Mouse (Mus musculus) G1E (cell line): Measurements from ENCODE around the gene Nrm. TPM values are rescaled to one million over a fixed set of nuclear protein-coding genes. Genes with fewer than 3 reads are reported as not detected.
A peak's percentile ranks its signal among the peaks of the same experiment; 100 is the strongest.

Experiments
- ATAC-seq: 2 replicates; pipeline ENCODE4 v1.8.0; 2016; ENCODE audit warnings: mild to moderate bottlenecking; ENCODE audit not compliant: insufficient number of reproducible peaks, poor library complexity, low FRiP score, severe bottlenecking; ENCODE audit errors: extremely low read depth
- DNase-seq: peaks from one replicate; pipeline ENCODE4 v3.0.0; 2012; ENCODE audit warnings: low spot score
- H3K27me3 ChIP-seq: 2 replicates; pipeline ENCODE4 v1.6.1; 2012; ENCODE audit warnings: mild to moderate bottlenecking, low read length, inconsistent platforms; ENCODE audit not compliant: insufficient read depth
- H3K36me3 ChIP-seq: replicated peaks from 2 replicates; pipeline ENCODE3; 2012; ENCODE audit warnings: mild to moderate bottlenecking, inconsistent platforms
- H3K4me1 ChIP-seq: 2 replicates; pipeline ENCODE4 v1.6.1; 2012; ENCODE audit warnings: low read depth, low read length, inconsistent platforms, mixed read lengths; ENCODE audit not compliant: insufficient read depth
- H3K4me3 ChIP-seq: 2 replicates; pipeline ENCODE4 v1.5.1; 2012; ENCODE audit warnings: low read depth, mild to moderate bottlenecking, inconsistent platforms, low read length, moderate library complexity, mixed read lengths
- H3K9me3 ChIP-seq: replicated peaks from 2 replicates; pipeline ENCODE4 v1.6.1; 2012; ENCODE audit warnings: inconsistent platforms
- CTCF ChIP-seq: IDR thresholded peaks from 2 replicates; pipeline ENCODE4 v1.5.1; 2012; ENCODE audit warnings: low read depth, low read length, inconsistent platforms, mixed read lengths
- GATA1 ChIP-seq: IDR thresholded peaks from 2 replicates; pipeline ENCODE4 v1.6.1; 2012; ENCODE audit warnings: borderline replicate concordance, low read length, inconsistent platforms, mixed read lengths
- GATA2 ChIP-seq: IDR thresholded peaks from 2 replicates; pipeline ENCODE4 v1.6.1; 2012; ENCODE audit warnings: low read depth, low read length, inconsistent platforms, borderline replicate concordance
- POLR2AphosphoS5 ChIP-seq: IDR thresholded peaks from 2 replicates; pipeline ENCODE4 v1.6.1; 2012; ENCODE audit warnings: low read depth, low read length, inconsistent platforms; ENCODE audit not compliant: insufficient replicate concordance
- TAL1 ChIP-seq: conservative IDR thresholded peaks from 2 replicates; pipeline ENCODE4 v1.6.1; 2012; ENCODE audit warnings: low read depth, low read length, inconsistent platforms, mixed read lengths
- polyA plus RNA-seq: library from polyadenylated mRNA; stranded (reverse); fragments of >175 nt; gene quantifications from 2 replicates; pipeline ENCODE4 v1.2.3, GENCODE M21; 2012
- total RNA-seq, 2 experiments: library from RNA; stranded (forward) in 1 of 2; stranded (reverse) in 1 of 2; fragments of 200-1000 nt in 1 of 2; fragments of >200 nt in 1 of 2; fragmentation: Nextera tagmentation in 1 of 2; gene quantifications; 2 replicates each; pipeline ENCODE4 v1.2.3; 2014 to 2017

Gene Nrm
- total and polyA plus RNA-seq, 3 experiments: 33.1 to 59.9 (median 51.0) TPM

DNA sequence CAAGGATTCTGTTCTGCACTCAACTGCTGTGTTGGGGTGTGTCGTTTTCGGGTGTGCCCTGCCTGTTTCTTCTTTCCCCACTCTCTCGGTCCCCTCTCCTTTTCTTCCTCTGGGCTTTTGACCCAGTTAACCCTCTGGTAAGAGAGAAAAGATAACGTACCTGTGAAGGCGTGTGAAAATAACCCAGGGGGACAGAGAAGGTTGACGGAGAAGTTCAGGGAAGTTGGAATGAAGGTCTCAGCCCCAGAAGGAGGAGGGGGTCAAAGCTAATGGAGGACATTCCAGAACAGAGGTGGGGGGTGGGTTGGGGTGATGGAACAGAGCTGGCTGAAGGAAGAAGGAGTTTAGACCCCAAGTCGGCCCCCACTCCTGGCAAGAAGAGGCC, 7.8 kb downstream of the Nrm start:
- peaks cover 4% of the 10 kb centered on the region; the same call in 1 of the 2 replicates for H3K9me3 ChIP-seq
- no peak for TF ChIP-seq GATA2
- TF ChIP-seq CTCF: no peak
- DNase-seq (no peak), ATAC-seq (no peak)
- H3K27me3 ChIP-seq: peaks cover 17% of the 10 kb centered on the region; the same call in 1 of the 2 replicates
- peaks cover 37% of the 10 kb centered on the region for H3K36me3 ChIP-seq
- peaks cover 94% of the 10 kb centered on the region for H3K4me1 ChIP-seq
- peak overlapping the region; percentile 74 for H3K4me3 ChIP-seq

DNA sequence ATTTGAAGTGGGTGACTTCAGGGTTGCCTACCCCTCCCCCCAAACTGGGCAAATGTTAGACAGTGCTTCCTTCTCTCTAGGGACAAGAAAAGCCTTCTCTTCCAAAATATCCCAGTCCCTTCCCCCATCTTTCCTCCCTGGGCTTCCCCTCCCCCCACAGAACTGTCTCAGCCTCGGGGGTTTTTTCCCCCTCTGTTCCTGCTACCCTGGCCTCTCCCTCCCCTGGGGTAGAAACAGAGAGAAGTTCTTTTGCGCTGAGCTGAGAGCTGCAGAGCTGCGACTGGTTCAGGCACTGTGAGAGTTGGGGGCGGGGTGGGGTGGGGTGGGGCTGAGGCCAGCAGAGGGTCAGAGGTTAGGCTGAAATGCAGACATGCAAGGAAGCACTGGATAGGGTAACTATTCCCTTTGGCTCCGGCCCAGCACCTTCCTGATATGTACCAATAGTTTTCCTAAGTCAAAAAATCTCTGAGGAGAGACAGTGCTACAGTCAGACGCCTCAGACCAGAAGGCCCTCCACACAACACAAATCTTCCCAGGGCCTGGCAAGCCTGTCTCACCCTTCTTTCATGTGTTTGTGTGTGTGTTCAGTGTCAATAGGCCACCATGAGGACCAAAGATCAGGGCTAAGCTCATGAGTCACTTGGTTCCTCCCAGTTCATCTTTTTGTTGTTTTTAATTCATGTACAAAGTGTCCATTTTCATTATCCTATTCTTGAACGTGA, 8.4 kb downstream of the Nrm start:
- peak; percentile 64 for DNase-seq
- Histone ChIP-seq H3K4me3 (peak overlapping the region; percentile 74), H3K27me3 (peaks cover 17% of the 10 kb centered on the region; the same call in 1 of the 2 replicates), H3K9me3 (peaks cover 4% of the 10 kb centered on the region; the same call in 1 of the 2 replicates), H3K4me1 (peaks cover 94% of the 10 kb centered on the region), H3K36me3 (peaks cover 37% of the 10 kb centered on the region)
- ATAC-seq: no peak
- TF ChIP-seq TAL1 (no peak), GATA2 (no peak)

DNA sequence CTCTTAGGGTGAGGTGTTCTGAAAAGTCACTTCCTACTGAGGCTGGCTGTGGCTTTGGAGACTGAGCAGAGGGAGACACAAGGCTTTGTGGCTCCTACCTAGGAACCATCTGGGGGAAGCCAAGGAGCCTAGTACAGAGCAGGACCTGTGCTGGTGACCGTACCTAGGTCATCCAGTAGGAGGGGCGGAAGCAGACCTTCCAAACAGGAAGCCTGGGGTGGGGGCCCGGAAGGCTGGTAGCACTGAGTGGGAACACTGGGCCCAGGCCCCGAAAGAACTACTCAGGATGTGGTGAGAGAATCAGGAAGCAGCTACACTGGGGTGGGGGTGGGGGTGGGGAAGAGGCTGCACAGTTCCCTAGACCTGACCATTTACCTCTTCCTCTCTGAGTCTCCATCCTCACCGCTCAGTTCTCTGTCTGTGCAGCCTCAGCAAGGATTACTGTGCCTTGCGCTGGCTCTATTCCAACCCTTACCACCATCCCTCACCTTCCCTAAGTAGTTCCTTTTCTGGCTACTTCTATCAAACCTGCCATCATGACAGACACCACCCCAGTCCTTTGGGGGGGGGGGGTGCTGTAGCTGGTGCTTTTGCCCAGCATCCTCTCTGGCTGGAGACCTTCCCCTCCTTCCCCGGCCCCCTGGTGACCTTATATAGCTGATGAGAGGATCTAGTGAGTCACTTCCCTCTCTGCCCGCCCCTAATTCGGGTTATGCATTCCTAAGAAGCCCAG, 9.2 kb downstream of the Nrm start:
- peaks cover 17% of the 10 kb centered on the region; the same call in 1 of the 2 replicates for H3K27me3 ChIP-seq
- TF ChIP-seq GATA2 (no peak), GATA1 (no peak), POLR2AphosphoS5 (no peak), TAL1 (no peak), CTCF (no peak)
- peaks cover 38% of the 10 kb centered on the region for H3K36me3 ChIP-seq
- ATAC-seq: peak; percentile 35
- H3K4me3 ChIP-seq: peak overlapping the region; percentile 74
- H3K9me3 ChIP-seq: peaks cover 4% of the 10 kb centered on the region; the same call in 1 of the 2 replicates
- H3K4me1 ChIP-seq: peaks cover 94% of the 10 kb centered on the region
- peak; percentile 73 for DNase-seq

GRCm38 (mm10) chr17:35870884-35871696, 10.0 kb downstream of the Nrm start:
- DNase-seq (no peak), ATAC-seq (no peak)
- Histone ChIP-seq H3K36me3 (peaks cover 43% of the 10 kb centered on the region), H3K4me3 (peak overlapping the region; percentile 74; the same call in 1 of the 2 replicates), H3K9me3 (peaks cover 4% of the 10 kb centered on the region; the same call in 1 of the 2 replicates), H3K4me1 (peaks cover 89% of the 10 kb centered on the region), H3K27me3 (peaks cover 13% of the 10 kb centered on the region; the same call in 1 of the 2 replicates)
- TF ChIP-seq CTCF (peak; percentile 44; the same call in 1 of the 2 replicates), GATA2 (no peak)

- Histone ChIP-seq H3K4me1 (peaks cover 61% of the 10 kb centered on the region), H3K4me3 (peak overlapping the region; percentile 44; the same call in 1 of the 2 replicates), H3K36me3 (peaks cover 47% of the 10 kb centered on the region), H3K9me3 (peaks cover 4% of the 10 kb centered on the region; the same call in 1 of the 2 replicates), H3K27me3 (no peaks in the 10 kb centered on the region)
- TF ChIP-seq CTCF (peak; percentile 83), TAL1 (peak; percentile 38), GATA2 (no peak), POLR2AphosphoS5 (no peak), GATA1 (no peak)
- ATAC-seq (peak; percentile 23), DNase-seq (peak; percentile 64)
Measured at GRCm38 (mm10) chr17:35873774-35874519, 12.8 kb downstream of the Nrm start.

DNA sequence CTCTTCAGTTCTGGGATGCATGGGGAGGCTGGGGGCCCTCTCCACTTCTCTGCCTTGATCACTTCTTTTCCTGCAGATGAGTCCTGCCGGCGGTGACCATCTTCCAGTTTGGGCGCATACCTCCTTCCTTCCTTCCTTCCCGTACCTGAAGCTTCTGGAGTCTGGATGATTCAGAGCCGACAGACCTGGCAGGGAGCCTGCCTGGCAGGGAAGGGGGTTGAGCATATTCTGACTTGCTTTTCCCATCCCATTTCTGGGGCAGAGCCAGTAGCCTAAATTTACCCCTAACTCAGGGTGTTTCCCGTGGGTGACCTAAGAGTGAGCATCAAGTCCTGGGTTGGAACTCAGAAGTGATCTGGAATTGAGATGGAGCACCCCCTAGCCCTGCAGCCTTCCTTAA, 13.6 kb downstream of the Nrm start:
- Histone ChIP-seq H3K27me3 (no peaks in the 10 kb centered on the region), H3K4me3 (no peak overlapping the region), H3K9me3 (peaks cover 4% of the 10 kb centered on the region; the same call in 1 of the 2 replicates), H3K36me3 (peaks cover 47% of the 10 kb centered on the region), H3K4me1 (peaks cover 56% of the 10 kb centered on the region)
- TF ChIP-seq TAL1 (no peak), CTCF (no peak), GATA1 (no peak)
- DNase-seq (no peak), ATAC-seq (no peak)
